Mouse (Mus musculus): ENCODE measurements around the gene Cmip. TPM values are rescaled to one million over a fixed set of nuclear protein-coding genes. Genes with fewer than 3 reads are reported as not detected.

Cmip gene
- polyA plus RNA-seq, 1 experiment from 2014 or later: 87.3 TPM

DNA sequence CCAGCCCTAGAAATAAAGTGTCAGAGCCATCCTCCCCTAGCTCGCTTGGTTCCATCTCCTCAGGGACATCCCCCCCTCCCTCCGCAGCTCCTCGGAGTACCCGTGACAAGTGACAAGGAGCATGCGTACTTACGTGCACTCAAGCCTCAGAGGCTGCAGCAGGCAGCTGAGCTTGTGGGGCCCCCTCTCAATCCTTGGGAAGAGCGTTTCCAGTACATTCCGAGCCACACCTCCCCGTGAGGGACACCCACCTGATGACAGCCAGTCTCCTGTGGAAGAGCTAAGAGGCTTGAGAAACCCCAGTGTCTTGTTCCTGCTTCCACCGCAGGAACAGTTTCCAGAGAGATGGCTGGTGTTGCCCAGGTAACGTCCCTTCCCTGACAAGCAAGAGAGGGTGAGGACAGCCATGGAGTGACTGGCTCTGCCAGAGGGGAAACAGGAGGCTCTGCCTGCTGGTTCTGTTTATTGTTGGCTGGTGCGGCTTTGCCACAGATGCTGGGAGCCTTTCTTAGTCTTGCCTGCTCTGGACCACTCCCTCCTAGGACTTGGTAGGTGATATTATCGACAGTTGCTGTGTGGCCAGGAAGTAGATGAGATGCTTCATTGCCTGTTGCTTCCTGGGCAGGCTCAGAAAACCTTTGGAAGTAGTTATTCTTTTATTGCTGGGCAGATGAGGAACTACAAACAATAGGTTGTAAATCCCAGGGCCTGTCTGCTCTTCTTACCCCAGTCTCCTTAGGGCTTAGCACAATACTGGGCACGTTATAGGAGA, 147.0 kb downstream of the Cmip start:
- Histone ChIP-seq H3K4me1 (replicated peaks) (peaks cover 71% of the 10 kb centered on the region), H3K4me3 (no peak overlapping the region), H3K9me3 (no peaks in the 10 kb centered on the region), H3K27ac (peak overlapping the region; percentile 86), H3K9ac (peak overlapping the region; percentile 58; the same call in 1 of the 2 replicates), H3K27me3 (no peaks in the 10 kb centered on the region), H3K4me2 (peak overlapping the region; percentile 34), H3K36me3 (no peaks in the 10 kb centered on the region)
- WGBS: 46% methylated on average over 14 of the region's 14 CpGs
- ATAC-seq (ENCODE audit: low FRiP score): peak; percentile 44

DNA sequence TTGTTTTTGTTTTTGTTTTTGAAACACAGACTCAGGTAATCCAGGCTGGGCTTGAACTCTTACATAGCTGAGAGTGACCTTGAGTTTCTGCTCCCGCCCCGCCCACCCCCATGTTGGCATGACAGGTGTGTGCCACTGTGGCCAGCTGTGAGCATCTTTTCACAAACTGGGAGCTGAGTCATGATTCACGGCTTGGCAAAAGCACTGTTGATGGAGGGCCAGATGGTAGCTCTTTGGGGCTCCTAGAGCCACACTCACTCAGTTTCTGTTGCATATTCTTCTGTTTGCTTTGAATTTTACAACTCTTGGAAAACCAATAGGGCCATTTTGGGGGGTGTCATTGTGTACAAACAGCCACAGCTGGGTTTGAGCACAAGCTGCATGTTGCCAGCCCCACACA, 149.2 kb downstream of the Cmip start:
- no peaks in the 10 kb centered on the region for H3K9me3 ChIP-seq
- H3K9ac ChIP-seq: no peak overlapping the region
- no peak for ATAC-seq (ENCODE audit: low FRiP score)
- 87% methylated on average over 3 of the region's 3 CpGs for WGBS
- H3K36me3 ChIP-seq: no peaks in the 10 kb centered on the region
- H3K4me2 ChIP-seq: no peak overlapping the region
- no peak overlapping the region for H3K27ac ChIP-seq
- H3K27me3 ChIP-seq: no peaks in the 10 kb centered on the region
- no peak overlapping the region for H3K4me3 ChIP-seq
- peaks cover 69% of the 10 kb centered on the region for H3K4me1 ChIP-seq (replicated peaks)

DNA sequence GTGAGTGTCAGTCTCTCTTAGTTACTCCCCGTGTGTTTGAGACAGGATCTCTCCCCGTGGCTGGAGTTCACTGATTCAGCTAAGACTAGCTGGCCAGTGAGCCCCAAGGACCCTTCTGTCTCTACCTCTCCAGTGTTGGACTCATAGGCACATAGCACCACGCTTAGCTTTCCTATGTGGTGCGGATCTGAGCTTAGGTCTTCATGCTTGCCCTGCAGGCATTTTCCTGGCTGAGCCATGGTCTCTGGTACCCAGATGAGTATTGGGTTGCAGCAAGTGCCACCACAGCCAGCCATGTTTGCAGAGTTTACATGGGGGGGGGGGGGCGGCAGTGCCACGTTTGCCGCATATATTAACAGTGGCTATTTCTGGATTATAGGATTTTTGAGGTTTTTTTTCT, 151.8 kb downstream of the Cmip start:
- no peak overlapping the region for H3K4me3 ChIP-seq
- no peak overlapping the region for H3K27ac ChIP-seq
- whole genome bisulfite sequencing: 84% methylated on average over 7 of the region's 7 CpGs
- H3K9me3 ChIP-seq: no peaks in the 10 kb centered on the region
- no peak overlapping the region for H3K4me2 ChIP-seq
- ATAC-seq (ENCODE audit: low FRiP score): no peak
- peaks cover 5% of the 10 kb centered on the region; the same call in 1 of the 2 replicates for H3K36me3 ChIP-seq
- peaks cover 58% of the 10 kb centered on the region for H3K4me1 ChIP-seq (replicated peaks)
- no peaks in the 10 kb centered on the region for H3K27me3 ChIP-seq
- H3K9ac ChIP-seq: no peak overlapping the region

DNA sequence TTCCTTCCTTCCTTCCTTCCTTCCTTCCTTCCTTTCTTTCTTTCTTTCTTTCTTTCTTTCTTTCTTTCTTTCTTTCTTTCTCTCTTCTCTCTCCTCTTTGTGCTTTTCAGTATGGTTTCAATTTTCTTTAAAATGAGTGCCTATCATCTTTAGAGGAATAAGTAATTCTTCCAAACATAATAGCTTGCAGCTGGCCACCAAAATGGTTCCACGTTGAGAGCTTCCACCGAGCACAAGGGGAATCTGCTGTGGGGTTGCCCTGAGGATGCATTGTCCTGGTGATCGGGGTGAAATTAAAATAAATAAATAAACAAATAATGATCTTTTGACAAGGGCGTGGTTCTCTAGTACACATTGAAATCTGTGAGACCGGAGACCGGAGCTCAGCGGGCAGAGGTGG, 152.2 kb downstream of the Cmip start:
- Histone ChIP-seq H3K4me3 (no peak overlapping the region), H3K27ac (no peak overlapping the region), H3K4me1 (replicated peaks) (peaks cover 54% of the 10 kb centered on the region), H3K9ac (no peak overlapping the region), H3K9me3 (no peaks in the 10 kb centered on the region), H3K27me3 (no peaks in the 10 kb centered on the region), H3K4me2 (no peak overlapping the region), H3K36me3 (peaks cover 7% of the 10 kb centered on the region; the same call in 1 of the 2 replicates)
- no peak for ATAC-seq (ENCODE audit: low FRiP score)
- WGBS: 75% methylated on average over 7 of the region's 7 CpGs

DNA sequence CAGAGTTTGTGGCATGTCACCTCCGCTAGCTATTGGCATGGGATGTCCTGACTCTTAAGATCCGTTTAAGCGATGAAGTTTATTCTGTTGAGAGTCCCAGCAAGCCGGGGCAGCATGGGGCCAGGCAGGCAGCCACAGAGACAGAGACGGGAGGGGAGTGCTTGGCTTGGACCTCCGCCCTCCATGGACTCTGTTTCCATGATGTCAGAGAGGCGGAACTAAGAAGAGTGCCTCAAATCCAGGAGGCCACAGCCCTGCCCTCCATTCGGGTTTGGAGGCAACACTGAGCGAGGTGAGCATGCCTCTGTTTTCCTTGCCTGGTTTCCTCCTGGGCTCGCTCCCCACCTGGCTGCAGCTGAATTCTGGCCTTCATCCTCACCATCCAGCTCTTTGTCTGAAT, 153.5 kb downstream of the Cmip start:
- Histone ChIP-seq H3K4me2 (no peak overlapping the region), H3K4me1 (replicated peaks) (peaks cover 50% of the 10 kb centered on the region), H3K36me3 (peaks cover 13% of the 10 kb centered on the region), H3K27me3 (no peaks in the 10 kb centered on the region), H3K9me3 (no peaks in the 10 kb centered on the region), H3K4me3 (no peak overlapping the region), H3K9ac (no peak overlapping the region), H3K27ac (no peak overlapping the region)
- no peak for ATAC-seq (ENCODE audit: low FRiP score)
- WGBS: 83% methylated on average over 10 of the region's 10 CpGs

DNA sequence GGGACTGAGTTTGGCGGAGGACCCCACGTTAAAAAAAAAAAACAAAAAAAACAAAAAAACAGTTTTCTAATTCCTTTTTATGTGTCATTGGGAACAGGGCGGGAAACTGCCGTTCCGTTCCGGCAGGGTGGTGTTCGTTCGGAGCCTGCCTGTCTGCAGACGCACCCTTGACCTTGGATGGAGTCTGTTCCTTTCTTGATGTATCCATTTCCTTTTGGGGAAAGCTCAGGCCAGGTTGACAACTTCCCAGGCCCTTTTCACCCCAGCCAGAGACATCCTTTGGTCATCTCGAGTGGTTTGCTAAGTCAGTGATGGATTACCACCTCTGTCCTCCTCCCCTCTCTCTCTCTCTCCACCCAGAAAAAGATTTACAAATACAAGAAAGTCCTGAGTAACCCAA, 154.0 kb downstream of the Cmip start:
- Histone ChIP-seq H3K27ac (no peak overlapping the region), H3K36me3 (peaks cover 17% of the 10 kb centered on the region), H3K9me3 (no peaks in the 10 kb centered on the region), H3K9ac (no peak overlapping the region), H3K27me3 (no peaks in the 10 kb centered on the region), H3K4me1 (replicated peaks) (peaks cover 47% of the 10 kb centered on the region), H3K4me2 (no peak overlapping the region), H3K4me3 (no peak overlapping the region)
- ATAC-seq (ENCODE audit: low FRiP score): no peak
- 83% methylated on average over 10 of the region's 10 CpGs for WGBS

DNA sequence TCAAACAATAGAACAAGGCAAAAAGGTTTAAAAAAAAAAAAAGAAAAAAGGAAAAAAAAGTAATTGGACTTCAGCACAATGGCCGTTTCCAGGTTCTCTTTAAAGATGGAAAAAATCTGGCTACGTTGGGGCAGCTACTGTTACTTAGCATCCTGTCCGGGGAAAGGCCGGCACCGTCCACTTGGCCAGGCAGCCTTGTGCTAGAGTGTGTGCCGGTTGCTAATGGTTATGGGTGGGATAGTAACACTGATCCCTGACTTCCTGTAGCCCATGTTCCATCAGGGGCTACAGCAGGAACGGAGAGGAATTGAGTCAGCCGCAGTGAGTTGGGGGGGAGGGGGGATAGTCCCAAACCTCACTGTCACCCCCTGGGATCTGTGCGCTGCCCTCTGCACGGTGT, 155.4 kb downstream of the Cmip start:
- Histone ChIP-seq H3K27me3 (no peaks in the 10 kb centered on the region), H3K4me2 (no peak overlapping the region), H3K9ac (no peak overlapping the region), H3K4me3 (no peak overlapping the region), H3K9me3 (no peaks in the 10 kb centered on the region), H3K36me3 (peaks cover 30% of the 10 kb centered on the region), H3K4me1 (replicated peaks) (peaks cover 42% of the 10 kb centered on the region), H3K27ac (no peak overlapping the region)
- ATAC-seq (ENCODE audit: low FRiP score): no peak
- WGBS: 88% methylated on average over 10 of the region's 10 CpGs

DNA sequence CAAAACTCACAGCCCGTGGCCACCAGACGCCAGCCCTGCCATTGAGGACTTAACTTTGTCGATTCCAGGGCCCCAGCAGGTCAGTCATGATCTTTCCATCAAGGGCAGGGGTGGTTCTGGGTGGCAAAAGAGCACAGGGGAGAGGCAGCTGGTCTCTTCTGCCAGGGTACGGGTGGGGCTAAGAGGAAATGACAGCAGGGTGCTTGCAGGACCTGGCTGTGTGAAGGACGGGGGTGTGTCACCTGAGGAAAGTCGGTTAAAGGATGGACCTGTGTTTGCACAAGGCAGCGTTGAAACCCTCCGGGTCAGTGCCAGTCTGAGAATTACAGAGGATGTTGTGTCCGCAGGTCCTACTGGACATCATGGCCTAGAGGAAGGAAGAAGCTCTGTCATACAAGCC, 161.0 kb downstream of the Cmip start:
- no peak overlapping the region for H3K4me3 ChIP-seq
- no peak overlapping the region for H3K4me2 ChIP-seq
- H3K36me3 ChIP-seq: peaks cover 40% of the 10 kb centered on the region
- H3K9ac ChIP-seq: no peak overlapping the region
- H3K27ac ChIP-seq: no peak overlapping the region
- peaks cover 11% of the 10 kb centered on the region; the same call in 1 of the 2 replicates for H3K4me1 ChIP-seq (replicated peaks)
- WGBS: 95% methylated on average over 9 of the region's 9 CpGs
- no peaks in the 10 kb centered on the region for H3K9me3 ChIP-seq
- H3K27me3 ChIP-seq: no peaks in the 10 kb centered on the region
- ATAC-seq (ENCODE audit: low FRiP score): no peak

DNA sequence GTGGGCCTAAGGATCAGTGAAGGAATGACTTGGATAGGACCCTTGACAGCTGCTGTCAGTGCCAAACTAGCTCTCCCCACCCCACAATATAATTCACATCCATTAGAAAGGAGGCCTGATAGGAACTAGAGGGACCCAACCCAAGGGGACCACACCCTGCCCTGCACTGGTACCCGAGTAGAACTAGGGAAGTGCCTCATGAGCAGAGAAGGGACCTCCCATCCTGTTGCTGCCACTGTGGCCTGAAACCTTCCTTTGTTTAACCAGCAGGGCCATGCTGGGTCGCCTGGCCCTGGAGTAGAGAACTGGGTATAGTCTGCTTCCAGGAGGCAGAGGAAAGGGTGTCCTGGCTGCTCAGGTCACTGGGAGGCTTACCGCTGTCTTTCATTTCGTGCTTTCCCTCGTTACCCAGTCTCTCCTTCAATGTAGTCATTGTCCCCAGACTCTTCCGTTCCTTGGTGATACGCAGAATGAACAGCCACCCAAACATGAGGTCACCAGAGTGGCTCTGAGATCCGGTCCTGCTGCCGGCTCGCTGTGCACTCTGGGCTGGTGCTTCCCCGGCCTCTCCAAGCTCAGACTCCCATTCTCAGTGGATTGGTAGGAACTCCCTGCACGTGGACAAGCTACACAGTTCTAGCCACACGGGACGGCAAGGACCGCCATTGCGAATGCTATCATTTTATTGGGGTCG, 164.1 kb downstream of the Cmip start:
- H3K27ac ChIP-seq: no peak overlapping the region

DNA sequence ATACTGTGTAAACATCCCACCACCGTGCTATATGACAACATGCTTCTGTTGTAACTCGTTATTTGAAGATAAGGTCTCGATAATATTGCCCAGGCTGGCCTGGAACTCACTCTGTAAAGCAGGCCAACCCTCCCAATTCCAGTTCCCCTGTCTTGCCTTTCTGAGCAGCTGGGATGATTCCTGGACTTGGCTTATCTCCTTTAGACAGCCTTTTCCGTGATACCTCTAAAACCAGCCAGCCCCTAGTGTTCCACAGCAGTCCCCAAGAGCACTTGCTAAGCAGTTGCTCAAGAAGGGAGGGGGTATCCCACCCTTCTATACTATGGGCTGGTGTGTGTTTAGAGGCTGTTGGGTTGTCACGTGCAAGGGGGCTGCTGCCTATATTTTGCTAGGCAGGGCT, 165.0 kb downstream of the Cmip start:
- no peaks in the 10 kb centered on the region for H3K9me3 ChIP-seq
- H3K4me2 ChIP-seq: no peak overlapping the region
- no peak overlapping the region for H3K4me3 ChIP-seq
- no peaks in the 10 kb centered on the region for H3K27me3 ChIP-seq
- H3K9ac ChIP-seq: no peak overlapping the region
- H3K36me3 ChIP-seq: peaks cover 54% of the 10 kb centered on the region
- H3K4me1 ChIP-seq (replicated peaks): peaks cover 18% of the 10 kb centered on the region
- ATAC-seq (ENCODE audit: low FRiP score): no peak
- 87% methylated on average over 5 of the region's 5 CpGs for WGBS
- 0 out of 2 replicates have a peak overlapping the region, but pooled peaks have one; percentile 18 for H3K27ac ChIP-seq

More for the DNA sequence above, 164.1 kb downstream of the Cmip start:
- no peak for ATAC-seq (ENCODE audit: low FRiP score)
- no peaks in the 10 kb centered on the region for H3K27me3 ChIP-seq
- 88% methylated on average over 17 of the region's 17 CpGs for WGBS
- H3K36me3 ChIP-seq: peaks cover 54% of the 10 kb centered on the region
- no peak overlapping the region for H3K4me3 ChIP-seq
- no peaks in the 10 kb centered on the region for H3K9me3 ChIP-seq
- no peak overlapping the region for H3K9ac ChIP-seq
- no peak overlapping the region for H3K4me2 ChIP-seq
- peaks cover 18% of the 10 kb centered on the region for H3K4me1 ChIP-seq (replicated peaks)

DNA sequence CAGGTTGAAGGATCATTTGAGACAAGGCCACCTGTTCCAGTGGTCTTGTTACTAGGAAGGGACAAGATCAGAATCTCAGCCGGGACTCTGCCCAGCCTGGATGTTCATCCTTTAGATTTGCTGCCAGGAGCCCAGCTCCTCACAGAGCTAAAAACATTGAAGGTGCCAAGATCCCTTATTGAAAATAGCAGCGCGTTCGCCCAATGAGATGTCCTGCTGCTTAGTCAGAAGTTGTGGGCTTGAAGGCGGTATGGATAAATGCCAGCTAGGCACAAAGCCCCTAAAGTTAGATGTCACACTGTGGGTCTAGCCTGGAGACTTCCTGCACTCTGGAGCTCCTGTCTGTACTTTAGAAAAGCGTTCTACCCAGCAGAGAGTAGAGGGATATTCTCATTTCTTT, 165.5 kb downstream of the Cmip start:
- Histone ChIP-seq H3K36me3 (peaks cover 54% of the 10 kb centered on the region), H3K9me3 (no peaks in the 10 kb centered on the region), H3K4me2 (no peak overlapping the region), H3K4me3 (no peak overlapping the region), H3K27me3 (no peaks in the 10 kb centered on the region), H3K9ac (no peak overlapping the region), H3K27ac (0 out of 2 replicates have a peak overlapping the region, but pooled peaks have one; percentile 18), H3K4me1 (replicated peaks) (peaks cover 18% of the 10 kb centered on the region)
- 81% methylated on average over 6 of the region's 6 CpGs for WGBS
- no peak for ATAC-seq (ENCODE audit: low FRiP score)

DNA sequence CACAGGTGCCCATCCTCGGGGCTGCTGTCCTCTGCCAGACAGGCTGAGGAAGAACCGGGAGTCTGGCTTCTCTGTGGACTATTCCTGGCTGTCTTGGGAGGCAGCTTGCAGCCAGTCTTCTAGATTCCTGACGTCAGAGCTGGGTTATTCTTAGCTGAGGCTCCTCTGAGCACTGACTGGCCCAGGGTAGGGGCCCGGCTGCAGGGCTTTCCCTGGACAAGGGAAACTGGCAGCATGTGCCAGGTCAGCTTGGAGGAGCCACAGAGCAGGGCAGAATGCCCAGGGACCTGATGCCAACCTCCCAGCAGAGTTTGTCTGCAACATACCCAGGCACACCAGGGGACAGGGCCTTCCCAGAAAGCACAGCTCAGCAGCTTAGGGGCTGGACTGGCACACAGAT, 166.2 kb downstream of the Cmip start:
- Histone ChIP-seq H3K36me3 (peaks cover 52% of the 10 kb centered on the region), H3K4me3 (no peak overlapping the region), H3K9ac (no peak overlapping the region), H3K4me2 (no peak overlapping the region), H3K27ac (peak overlapping the region; percentile 55; the same call in 1 of the 2 replicates), H3K9me3 (no peaks in the 10 kb centered on the region), H3K4me1 (replicated peaks) (peaks cover 18% of the 10 kb centered on the region), H3K27me3 (no peaks in the 10 kb centered on the region)
- ATAC-seq (ENCODE audit: low FRiP score): peak; percentile 40; the same call in 1 of the 2 replicates
- WGBS: 79% methylated on average over 4 of the region's 4 CpGs

Measured in hindbrain, embryonic 13.5 days (tissue).